Comparison of ENCODE assay signal across 9 mouse cellular contexts in genomic region chr4:134185569-134185968, GRCm38 (mm10). TPM values are rescaled to one million over a fixed set of nuclear protein-coding genes. Genes with fewer than 3 reads are reported as not detected.
A peak's percentile ranks its signal among the peaks of the same experiment; 100 is the strongest.
DNase-seq lines count a peak whose midpoint lies in the region; ATAC-seq and TF ChIP-seq lines count a peak whose summit lies in the region.
"Had no signal": no experiment of that assay in that cellular context is flagged by ENCODE, and none has a peak within 500 bp of the region (broad histone marks: within the 10 kb centered on the region; RNA-seq: fewer than 3 reads in every experiment).

No protein-coding gene starts in this region.

- no peaks in the 10 kb centered on the region for H3K9me3 ChIP-seq in heart, embryonic 14.5 days (ENCODE audit: control insufficient read depth, low read length)
- no peaks in the 10 kb centered on the region for H3K9me3 ChIP-seq in hindbrain, embryonic 15.5 days
- no peaks in the 10 kb centered on the region for H3K9me3 ChIP-seq in midbrain, embryonic 12.5 days

- WGBS in heart, embryonic 14.5 days: 79% methylated on average over 3 of the region's 3 CpGs
- WGBS in bone marrow, adult 2 months: 83% methylated on average over 3 of the region's 3 CpGs
- 81% methylated on average over 3 of the region's 3 CpGs for WGBS in hindbrain, embryonic 15.5 days
- WGBS in midbrain, embryonic 12.5 days: 70% methylated on average over 3 of the region's 3 CpGs

- TF ChIP-seq POLR2A in bone marrow, adult 2 months (IDR thresholded peaks at IDR 0.05; ENCODE audit: borderline replicate concordance, control insufficient read depth, low read depth, low read length): no peak

- no peak for TF ChIP-seq CTCF in bone marrow, adult 2 months (IDR thresholded peaks at IDR 0.05; ENCODE audit: control insufficient read depth, insufficient read depth, low read length)

- H3K4me3 ChIP-seq in heart, embryonic 14.5 days (ENCODE audit: control insufficient read depth in 1 of 2, insufficient read depth in 1 of 2, low read depth in 1 of 2, low read length in 2 of 2): peak overlapping the region; percentile 84 to 89; a peak in 3 of 4 replicates
- peak overlapping the region; percentile 82 for H3K4me3 ChIP-seq in bone marrow, adult 2 months (replicated peaks; ENCODE audit: control insufficient read depth, low read depth, low read length)
- H3K4me3 ChIP-seq in hindbrain, embryonic 15.5 days: peak overlapping the region; percentile 79
- peak overlapping the region; percentile 79 for H3K4me3 ChIP-seq in midbrain, embryonic 12.5 days

- peaks cover 8 to 23% of the 10 kb centered on the region in 2 experiments for H3K4me1 ChIP-seq in heart, embryonic 14.5 days (ENCODE audit: control insufficient read depth in 2 of 2, insufficient read depth in 2 of 2, low read length in 2 of 2)
- H3K4me1 ChIP-seq in bone marrow, adult 2 months (ENCODE audit: control insufficient read depth, insufficient read depth, low read length): no peaks in the 10 kb centered on the region; the same call in 1 of the 2 replicates
- H3K4me1 ChIP-seq in hindbrain, embryonic 15.5 days (replicated peaks): peaks cover 9% of the 10 kb centered on the region
- H3K4me1 ChIP-seq in midbrain, embryonic 12.5 days: peaks cover 10% of the 10 kb centered on the region

- no peak overlapping the region for H3K27ac ChIP-seq in heart, embryonic 14.5 days (replicated peaks in 1 of 2; ENCODE audit: control insufficient read depth in 1 of 2, insufficient read depth in 1 of 2, low read depth in 2 of 2, low read length in 2 of 2)
- no peak overlapping the region for H3K27ac ChIP-seq in bone marrow, adult 2 months (ENCODE audit: control insufficient read depth, insufficient read depth, low read depth, low read length, poor library complexity)
- no peak overlapping the region for H3K27ac ChIP-seq in hindbrain, embryonic 15.5 days (replicated peaks)
- no peak overlapping the region for H3K27ac ChIP-seq in midbrain, embryonic 12.5 days (replicated peaks)

- no peak for DNase-seq in heart, adult 9 months (ENCODE audit: low spot score in 2 of 2)
- no peak for DNase-seq in right cerebral cortex, postnatal 36 days (ENCODE audit: low spot score in 2 of 2)
- no peak for DNase-seq in thymus, postnatal 0 days (ENCODE audit: low spot score)
- DNase-seq: gastrocnemius, postnatal 25 days had no signal

- no peaks in the 10 kb centered on the region for H3K27me3 ChIP-seq in heart, embryonic 14.5 days (ENCODE audit: control insufficient read depth, insufficient read depth, low read length)
- H3K27me3 ChIP-seq in hindbrain, embryonic 15.5 days: no peaks in the 10 kb centered on the region
- H3K27me3 ChIP-seq in midbrain, embryonic 12.5 days: no peaks in the 10 kb centered on the region

- H3K9ac ChIP-seq in heart, embryonic 14.5 days (ENCODE audit: low read length): peak overlapping the region; percentile 92
- peak overlapping the region; percentile 68; the same call in 1 of the 2 replicates for H3K9ac ChIP-seq in hindbrain, embryonic 15.5 days
- peak overlapping the region; percentile 90 for H3K9ac ChIP-seq in midbrain, embryonic 12.5 days (replicated peaks)

- H3K36me3 ChIP-seq in heart, embryonic 14.5 days (ENCODE audit: control insufficient read depth, insufficient read depth, low read length): no peaks in the 10 kb centered on the region; the same call in 1 of the 2 replicates
- H3K36me3 ChIP-seq in hindbrain, embryonic 15.5 days: no peaks in the 10 kb centered on the region
- 0 out of 2 replicates have a peak, but pooled peaks cover 3% of the 10 kb centered on the region for H3K36me3 ChIP-seq in midbrain, embryonic 12.5 days

- no peak for ATAC-seq in heart, embryonic 14.5 days (ENCODE audit: insufficient number of reproducible peaks, insufficient read depth, low FRiP score, low read depth)
- ATAC-seq in hindbrain, embryonic 15.5 days (ENCODE audit: low FRiP score, low read depth): no peak
- no peak for ATAC-seq in midbrain, embryonic 12.5 days (ENCODE audit: low FRiP score, low read depth)
- no peak for ATAC-seq in megakaryocyte progenitor cell, adult 5-6 weeks (replicated peaks; ENCODE audit: poor library complexity)

- peak overlapping the region; percentile 94 for H3K4me2 ChIP-seq in heart, embryonic 14.5 days (ENCODE audit: low read length)
- peak overlapping the region; percentile 74 for H3K4me2 ChIP-seq in hindbrain, embryonic 15.5 days
- H3K4me2 ChIP-seq in midbrain, embryonic 12.5 days (replicated peaks): peak overlapping the region; percentile 89

RNA-seq across cellular contexts. Expression of gene Cep85, which starts 1.3 kb away (rescaled TPM):
- polyA plus RNA-seq in heart, embryonic 14.5 days (2014; fragmentation: Nextera tagmentation; extraction: Ambion mirVana): 35.4 and 37.0 TPM in 2 replicates
- polyA plus RNA-seq in bone marrow, adult 2 months (2011; ENCODE audit: insufficient read depth, insufficient read length, low replicate concordance, missing spikeins): 16.4 and 22.7 TPM in 2 replicates
- polyA plus RNA-seq in hindbrain, embryonic 15.5 days (2015; fragmentation: Nextera tagmentation; extraction: Ambion mirVana): 18.8 and 22.1 TPM in 2 replicates
- polyA plus RNA-seq in midbrain, embryonic 12.5 days (2016; fragmentation: Nextera tagmentation; extraction: Ambion mirVana): 26.7 and 29.8 TPM in 2 replicates
- total RNA-seq in megakaryocyte progenitor cell, adult 5-6 weeks (2015): 14.5 and 27.8 TPM in 2 replicates
- 33.8 and 41.0 TPM in 2 replicates for total RNA-seq in megakaryocyte progenitor cell, adult 5-6 weeks (2017)
- polyA plus RNA-seq in thymus, postnatal 0 days (2015; fragmentation: Nextera tagmentation; extraction: Ambion mirVana): 171 and 178 TPM in 2 replicates

RNA-seq across cellular contexts. Expression of gene Gm7534, which starts 17.2 kb away (rescaled TPM):
- not detected in 2 replicates for polyA plus RNA-seq in heart, embryonic 14.5 days (2014; fragmentation: Nextera tagmentation; extraction: Ambion mirVana)
- polyA plus RNA-seq in bone marrow, adult 2 months (2011; ENCODE audit: insufficient read depth, insufficient read length, low replicate concordance, missing spikeins): not detected in 2 replicates
- not detected in 2 replicates for polyA plus RNA-seq in hindbrain, embryonic 15.5 days (2015; fragmentation: Nextera tagmentation; extraction: Ambion mirVana)
- polyA plus RNA-seq in midbrain, embryonic 12.5 days (2016; fragmentation: Nextera tagmentation; extraction: Ambion mirVana): not detected in 2 replicates
- not detected in 2 replicates for total RNA-seq in megakaryocyte progenitor cell, adult 5-6 weeks (2015)
- not detected in 2 replicates for total RNA-seq in megakaryocyte progenitor cell, adult 5-6 weeks (2017)
- polyA plus RNA-seq in thymus, postnatal 0 days (2015; fragmentation: Nextera tagmentation; extraction: Ambion mirVana): 0.08 and 0.21 TPM in 2 replicates
- total RNA-seq: gastrocnemius, postnatal 25 days had no signal

RNA-seq across cellular contexts. Expression of gene Catsper4, which starts 41.6 kb away (rescaled TPM):
- polyA plus RNA-seq in heart, embryonic 14.5 days (2014; fragmentation: Nextera tagmentation; extraction: Ambion mirVana): not detected in 2 replicates
- not detected in 2 replicates for polyA plus RNA-seq in bone marrow, adult 2 months (2011; ENCODE audit: insufficient read depth, insufficient read length, low replicate concordance, missing spikeins)
- 0.13 and 0.34 TPM in 2 replicates for polyA plus RNA-seq in hindbrain, embryonic 15.5 days (2015; fragmentation: Nextera tagmentation; extraction: Ambion mirVana)
- polyA plus RNA-seq in midbrain, embryonic 12.5 days (2016; fragmentation: Nextera tagmentation; extraction: Ambion mirVana): not detected in 2 replicates
- total RNA-seq in megakaryocyte progenitor cell, adult 5-6 weeks (2015): not detected in 2 replicates
- total RNA-seq in megakaryocyte progenitor cell, adult 5-6 weeks (2017): not detected in 2 replicates
- polyA plus RNA-seq in thymus, postnatal 0 days (2015; fragmentation: Nextera tagmentation; extraction: Ambion mirVana): 0.10 TPM in 1 of 2 replicates, not detected in the other

RNA-seq across cellular contexts. Expression of gene Cnksr1, which starts 52.6 kb away (rescaled TPM):
- 0.57 and 0.62 TPM in 2 replicates for polyA plus RNA-seq in heart, embryonic 14.5 days (2014; fragmentation: Nextera tagmentation; extraction: Ambion mirVana)
- not detected in 2 replicates for polyA plus RNA-seq in bone marrow, adult 2 months (2011; ENCODE audit: insufficient read depth, insufficient read length, low replicate concordance, missing spikeins)
- 0.10 and 0.30 TPM in 2 replicates for polyA plus RNA-seq in hindbrain, embryonic 15.5 days (2015; fragmentation: Nextera tagmentation; extraction: Ambion mirVana)
- polyA plus RNA-seq in midbrain, embryonic 12.5 days (2016; fragmentation: Nextera tagmentation; extraction: Ambion mirVana): 0.26 and 0.46 TPM in 2 replicates
- total RNA-seq in megakaryocyte progenitor cell, adult 5-6 weeks (2015): not detected in 2 replicates
- total RNA-seq in megakaryocyte progenitor cell, adult 5-6 weeks (2017): not detected in 2 replicates
- polyA plus RNA-seq in thymus, postnatal 0 days (2015; fragmentation: Nextera tagmentation; extraction: Ambion mirVana): 2.2 and 2.5 TPM in 2 replicates

RNA-seq across cellular contexts. Expression of gene Sh3bgrl3, which starts 57.0 kb away (rescaled TPM):
- polyA plus RNA-seq in heart, embryonic 14.5 days (2014; fragmentation: Nextera tagmentation; extraction: Ambion mirVana): 196 and 209 TPM in 2 replicates
- 299 and 416 TPM in 2 replicates for polyA plus RNA-seq in bone marrow, adult 2 months (2011; ENCODE audit: insufficient read depth, insufficient read length, low replicate concordance, missing spikeins)
- 425 and 442 TPM in 2 replicates for polyA plus RNA-seq in hindbrain, embryonic 15.5 days (2015; fragmentation: Nextera tagmentation; extraction: Ambion mirVana)
- polyA plus RNA-seq in midbrain, embryonic 12.5 days (2016; fragmentation: Nextera tagmentation; extraction: Ambion mirVana): 301 and 307 TPM in 2 replicates
- total RNA-seq in megakaryocyte progenitor cell, adult 5-6 weeks (2015): 724 and 761 TPM in 2 replicates
- total RNA-seq in megakaryocyte progenitor cell, adult 5-6 weeks (2017): 230 and 307 TPM in 2 replicates
- 1,143 and 1,161 TPM in 2 replicates for polyA plus RNA-seq in thymus, postnatal 0 days (2015; fragmentation: Nextera tagmentation; extraction: Ambion mirVana)
